Mouse (Mus musculus) erythroblast, adult 5-6 weeks (primary cell): ENCODE measurements around the gene Jdp2. TPM values are rescaled to one million over a fixed set of nuclear protein-coding genes. Genes with fewer than 3 reads are reported as not detected.

Experiments used
- ATAC-seq: replicated peaks from 2 replicates; pipeline ENCODE4 v1.8.0; 2016; ENCODE audit warnings: moderate number of reproducible peaks, mild to moderate bottlenecking, moderate TSS enrichment, inconsistent platforms; ENCODE audit not compliant: poor library complexity, low FRiP score, severe bottlenecking
- total RNA-seq, 2 experiments: library from RNA; stranded (forward) in 1 of 2; stranded (reverse) in 1 of 2; fragments of 150-400 nt in 1 of 2; fragments of 200-764, 138-1000 nt in 1 of 2; gene quantifications; 2 replicates each; pipeline versions ENCODE4 v1.2.3 to v1.2.4; 2015 to 2017; ENCODE audit warnings: low replicate concordance in 2 of 2

Jdp2 gene
- total RNA-seq, 2 experiments from 2014 or later = 12.4 to 14.6 TPM

DNA sequence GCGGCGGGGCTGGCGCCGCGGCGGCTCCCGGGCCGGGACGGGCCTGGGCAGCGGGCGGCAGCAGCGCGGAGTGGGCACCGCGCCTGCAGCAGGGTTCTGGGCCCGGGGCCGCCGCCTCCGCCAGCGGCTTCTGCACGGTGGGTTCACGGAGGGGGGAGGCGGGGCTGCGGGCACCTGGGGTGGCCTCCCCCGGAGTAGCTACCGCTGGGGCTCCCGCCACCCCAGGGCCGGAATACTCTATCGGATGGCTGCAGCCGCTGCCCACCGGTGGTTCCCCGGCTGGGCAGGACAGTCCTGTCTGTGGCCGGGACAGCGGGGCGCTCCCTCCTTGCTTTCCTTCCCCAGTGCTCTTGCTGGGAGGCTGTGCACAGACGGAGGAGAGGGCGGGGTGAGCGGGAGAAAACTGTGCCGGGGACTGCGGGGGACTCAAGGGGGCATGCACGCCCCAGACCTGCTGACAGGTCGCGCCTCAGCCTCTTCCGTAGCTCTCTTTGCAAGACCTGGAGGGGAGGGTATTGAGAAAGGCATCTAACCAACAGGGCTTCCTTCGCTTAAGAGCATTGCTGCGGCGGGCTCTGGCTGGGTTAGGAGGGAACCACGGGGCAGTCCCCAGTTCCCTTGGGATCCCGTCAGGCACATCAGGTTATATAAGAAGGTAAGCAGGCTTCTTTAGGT, 788 bp downstream of the Jdp2 start:
- ATAC-seq = no peak

GRCm38 (mm10) chr12:85600637-85601036, 1.8 kb downstream of the Jdp2 start:
- ATAC-seq = no peak

GRCm38 (mm10) chr12:85601531-85601930, 2.7 kb downstream of the Jdp2 start:
- no peak for ATAC-seq

GRCm38 (mm10) chr12:85602153-85602552, 3.3 kb downstream of the Jdp2 start:
- no peak for ATAC-seq

GRCm38 (mm10) chr12:85602811-85603210, 4.0 kb downstream of the Jdp2 start:
- ATAC-seq = no peak

- ATAC-seq = no peak
These were observed 4.9 kb downstream of the Jdp2 start for GRCm38 (mm10) chr12:85603767-85604166.

GRCm38 (mm10) chr12:85604301-85604998, 5.6 kb downstream of the Jdp2 start:
- ATAC-seq = no peak

- no peak for ATAC-seq
These were observed 9.0 kb downstream of the Jdp2 start for GRCm38 (mm10) chr12:85607519-85608449.

DNA sequence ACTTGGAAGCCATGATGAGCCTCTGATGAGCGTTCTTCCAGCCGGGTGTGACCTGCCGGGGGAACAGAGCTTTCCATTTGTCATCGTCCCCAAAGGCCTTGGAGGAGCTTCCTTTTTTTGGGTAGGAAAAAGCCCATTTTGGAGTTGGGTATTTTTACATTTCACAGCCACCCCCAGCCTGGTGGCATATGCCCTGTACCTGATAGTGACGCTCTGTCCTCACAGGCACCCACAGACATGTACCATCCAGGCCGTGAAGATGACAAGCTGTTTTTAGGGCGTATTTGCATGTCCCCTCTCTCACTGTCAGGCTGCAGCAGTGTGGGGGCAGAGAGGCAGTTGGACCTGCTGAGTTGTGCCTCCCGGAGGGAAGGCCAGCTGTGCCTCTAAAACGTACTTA, 11.3 kb downstream of the Jdp2 start:
- ATAC-seq = no peak

DNA sequence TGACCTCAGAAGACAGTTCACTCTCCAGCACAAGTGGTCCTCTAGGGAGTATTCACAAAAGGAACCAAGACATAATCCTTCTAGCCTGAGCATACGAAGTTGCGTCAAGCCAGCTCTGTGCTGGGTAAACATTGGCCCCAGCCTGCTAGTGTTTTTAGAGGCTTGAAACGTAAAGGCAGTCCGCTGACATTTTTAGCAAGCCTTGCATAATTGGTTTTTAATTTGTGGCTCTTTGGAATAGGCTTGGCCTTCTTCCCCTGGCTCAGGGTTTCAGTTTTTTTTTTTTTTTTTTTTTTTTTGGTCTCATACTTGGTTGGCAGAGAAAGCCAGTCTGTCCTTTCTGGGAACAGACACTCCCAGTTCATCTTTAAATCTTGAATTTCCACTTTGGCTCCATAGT, 15.3 kb downstream of the Jdp2 start:
- no peak for ATAC-seq

GRCm38 (mm10) chr12:85615486-85615885, 16.7 kb downstream of the Jdp2 start:
- no peak for ATAC-seq

DNA sequence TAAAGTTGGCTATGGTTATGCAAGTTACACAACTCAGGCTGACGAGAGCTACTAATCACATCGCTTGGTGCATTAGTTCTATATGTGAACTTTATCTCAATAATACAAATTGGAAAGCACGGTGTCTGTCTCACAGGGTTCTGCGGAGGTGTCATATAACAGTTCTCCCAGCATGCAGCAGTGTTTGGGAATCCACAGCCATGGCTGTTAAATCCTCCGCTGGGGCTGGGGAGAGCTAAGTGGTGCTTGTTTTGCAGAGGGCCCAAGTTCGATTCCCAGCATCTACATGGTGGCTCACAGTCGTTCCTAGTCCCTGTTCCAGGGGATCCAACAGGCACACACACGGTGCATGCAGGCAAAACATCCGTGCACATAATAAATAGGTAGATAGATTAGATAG, 19.1 kb downstream of the Jdp2 start:
- no peak for ATAC-seq

DNA sequence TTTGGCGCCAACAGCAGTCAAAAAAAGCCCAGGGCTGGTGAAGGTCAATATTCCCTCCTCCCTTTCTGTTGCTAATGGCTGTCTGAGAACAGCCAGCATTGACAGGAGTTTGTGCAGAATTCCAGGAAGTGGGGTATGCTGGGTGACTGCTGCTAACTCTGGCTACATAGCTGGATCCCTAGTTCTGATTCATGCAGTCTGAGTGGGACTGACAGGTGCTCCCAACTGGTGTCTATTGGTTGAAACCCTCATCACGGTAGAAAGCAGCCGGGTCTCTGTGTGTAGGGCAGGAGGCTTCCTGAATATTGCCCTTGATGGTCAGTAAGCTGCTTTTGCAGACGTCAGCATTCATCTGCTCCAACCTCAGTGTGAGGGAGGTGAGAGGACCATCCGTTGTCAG, 19.6 kb downstream of the Jdp2 start:
- no peak for ATAC-seq

- ATAC-seq = no peak
These were observed 20.6 kb downstream of the Jdp2 start for GRCm38 (mm10) chr12:85619283-85619897.

DNA sequence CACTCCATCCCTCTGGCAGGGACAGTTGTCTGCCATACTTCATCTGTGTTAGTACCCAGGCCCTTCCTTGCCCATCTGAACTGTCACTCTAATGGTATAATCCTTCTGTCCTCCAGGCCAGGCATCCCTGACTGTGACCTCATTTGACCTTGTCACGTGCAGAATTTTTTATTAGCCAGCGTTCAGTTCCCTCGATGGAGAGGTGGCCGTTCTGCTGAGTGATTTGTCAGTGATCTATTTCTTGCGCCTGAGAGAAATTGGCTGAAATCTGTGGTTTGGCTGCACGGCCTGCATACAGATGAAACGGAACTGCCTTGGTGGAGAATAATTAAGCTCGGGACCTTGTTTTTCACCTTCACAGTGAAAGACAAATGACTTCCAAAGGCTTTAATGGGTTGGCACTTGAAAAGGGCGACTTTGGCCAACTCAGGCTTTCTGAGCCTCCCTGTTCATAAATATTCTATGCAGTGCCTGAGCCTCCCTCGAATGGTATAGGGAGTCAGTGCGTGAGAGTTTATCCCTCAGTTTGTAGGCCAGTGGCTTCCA, 21.1 kb downstream of the Jdp2 start:
- no peak for ATAC-seq

GRCm38 (mm10) chr12:85621027-85621426, 22.2 kb downstream of the Jdp2 start:
- no peak for ATAC-seq

DNA sequence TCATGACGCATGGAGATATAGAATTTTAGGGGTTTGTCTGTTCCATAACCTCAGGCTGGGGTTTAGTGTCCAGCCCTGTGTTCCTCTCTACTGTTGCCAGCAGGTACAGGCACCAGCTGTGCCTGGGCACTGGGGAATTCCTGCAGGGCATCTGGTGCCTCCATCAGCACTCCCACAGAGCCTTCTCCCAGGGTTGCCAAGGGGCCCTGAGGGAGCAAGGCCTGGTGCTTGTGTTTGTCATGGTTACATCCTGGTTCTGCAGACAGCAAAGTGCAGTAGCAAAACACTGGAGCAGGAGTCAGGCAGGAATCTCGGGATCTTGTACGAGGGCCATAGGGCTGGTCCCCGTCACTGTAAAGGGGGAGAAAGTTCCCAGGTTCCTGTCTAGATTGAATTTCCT, 22.8 kb downstream of the Jdp2 start:
- no peak for ATAC-seq

GRCm38 (mm10) chr12:85623711-85624110, 24.9 kb downstream of the Jdp2 start:
- ATAC-seq = no peak

GRCm38 (mm10) chr12:85624652-85625051, 25.8 kb downstream of the Jdp2 start:
- no peak for ATAC-seq

- no peak for ATAC-seq
These were observed 27.0 kb downstream of the Jdp2 start for GRCm38 (mm10) chr12:85625852-85626251.
